Mouse (Mus musculus) layer of hippocampus, postnatal 10 days (tissue): ENCODE results near the gene Slc39a1. TPM values are rescaled to one million over a fixed set of nuclear protein-coding genes. Genes with fewer than 3 reads are reported as not detected.
"Not testable (repeated sequence)": the region's sequence is repeated elsewhere in the genome, so short reads cannot be mapped to it uniquely, and the experiment has no call there.

Experiments used
- DNase-seq, 2 experiments: peaks; one replicate each; pipeline ENCODE4 v3.0.0; 2021; ENCODE audit warnings: low spot score in 2 of 2
- total RNA-seq, 2 experiments: library from RNA; stranded (reverse); gene quantifications; 2 replicates each; pipeline ENCODE4 v1.2.3; 2021

Slc39a1 gene
- total RNA-seq, 2 experiments from 2014 or later, result 48.6 to 52.3 TPM

- peak; percentile 92 for DNase-seq
These were observed 17.3 kb downstream of the Slc39a1 start, which contains the start of gene Dennd4b for GRCm38 (mm10) chr3:90265034-90265931. Gene Dennd4b (plus strand): TSS chr3:90265185.

GRCm38 (mm10) chr3:90265932-90266741 is 18.2 kb downstream of the Slc39a1 start:
- DNase-seq, result no peak

- DNase-seq, result no peak
These were observed 19.2 kb downstream of the Slc39a1 start for GRCm38 (mm10) chr3:90266901-90267775.

- no peak for DNase-seq
These were observed 20.2 kb downstream of the Slc39a1 start for GRCm38 (mm10) chr3:90268190-90268589.

GRCm38 (mm10) chr3:90268971-90269370 is 21.0 kb downstream of the Slc39a1 start:
- DNase-seq, result no peak

GRCm38 (mm10) chr3:90270784-90271183 is 22.8 kb downstream of the Slc39a1 start:
- DNase-seq, result no peak

GRCm38 (mm10) chr3:90272170-90272569 is 24.2 kb downstream of the Slc39a1 start:
- no peak for DNase-seq

GRCm38 (mm10) chr3:90273855-90274254 is 25.9 kb downstream of the Slc39a1 start:
- no peak for DNase-seq

- no peak for DNase-seq
These were observed 27.3 kb downstream of the Slc39a1 start for GRCm38 (mm10) chr3:90275286-90275685.

GRCm38 (mm10) chr3:90276858-90277257 is 28.9 kb downstream of the Slc39a1 start:
- DNase-seq, result no peak

- no peak for DNase-seq
These were observed 29.8 kb downstream of the Slc39a1 start for GRCm38 (mm10) chr3:90277793-90278192.

- DNase-seq, result no peak
These were observed 30.2 kb downstream of the Slc39a1 start for GRCm38 (mm10) chr3:90278211-90278610.

- DNase-seq, result no peak
These were observed 31.2 kb downstream of the Slc39a1 start for GRCm38 (mm10) chr3:90279216-90279615.

- no peak for DNase-seq
These were observed 31.8 kb downstream of the Slc39a1 start for GRCm38 (mm10) chr3:90279743-90280142.

GRCm38 (mm10) chr3:90280708-90281107 is 32.7 kb downstream of the Slc39a1 start:
- no peak for DNase-seq

- DNase-seq, result no peak
These were observed 36.2 kb downstream of the Slc39a1 start for GRCm38 (mm10) chr3:90284150-90284549.

- not testable (repeated sequence) for DNase-seq
These were observed 41.4 kb downstream of the Slc39a1 start for GRCm38 (mm10) chr3:90289403-90289802.

- no peak for DNase-seq
These were observed 42.6 kb downstream of the Slc39a1 start for GRCm38 (mm10) chr3:90290602-90291001.

GRCm38 (mm10) chr3:90291982-90292344 is 44.0 kb downstream of the Slc39a1 start:
- DNase-seq, result no peak

GRCm38 (mm10) chr3:90292345-90293275 is 44.6 kb downstream of the Slc39a1 start, which contains the start of gene Gatad2b:
Gene Gatad2b (plus strand): TSS chr3:90293178.
- DNase-seq, result peak; percentile 98 to 99
